14 mouse cellular contexts compared by ENCODE assay signal in the genomic region with DNA sequence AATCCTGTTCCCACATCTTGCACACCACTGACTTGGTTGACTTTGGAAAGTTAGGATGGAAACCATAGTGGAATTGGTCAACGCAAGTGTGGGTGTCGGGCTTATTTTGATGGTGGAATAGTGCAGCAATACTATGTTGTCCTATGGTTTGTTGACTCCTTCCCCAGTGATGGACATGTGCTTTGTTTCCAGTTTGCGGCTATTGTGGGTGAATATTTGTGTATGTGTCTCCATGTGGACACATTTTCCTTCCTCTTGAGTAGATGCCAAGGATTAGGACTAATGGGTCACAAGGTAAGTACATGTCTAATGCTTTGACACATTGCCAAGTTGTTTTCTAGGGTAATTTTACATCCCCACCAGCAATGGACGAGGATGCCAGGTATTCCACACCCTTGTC.
A peak's percentile ranks its signal among the peaks of the same experiment; 100 is the strongest.
DNase-seq lines count a peak whose midpoint lies in the region; ATAC-seq and TF ChIP-seq lines count a peak whose summit lies in the region.
"Had no signal": no experiment of that assay in that cellular context is flagged by ENCODE, and none has a peak within 500 bp of the region (broad histone marks: within the 10 kb centered on the region; RNA-seq: fewer than 3 reads in every experiment).

No protein-coding gene starts in this region.

- no peak overlapping the region for H3K9ac ChIP-seq in lung, embryonic 16.5 days (ENCODE audit: low read length)
- H3K9ac ChIP-seq in intestine, embryonic 16.5 days (ENCODE audit: low read depth, low read length), result no peak overlapping the region
- H3K9ac ChIP-seq in forebrain, embryonic 13.5 days, result no peak overlapping the region
- H3K9ac ChIP-seq: embryonic facial prominence, embryonic 15.5 days; midbrain, embryonic 12.5 days had no signal

- H3K36me3 ChIP-seq in lung, embryonic 16.5 days (ENCODE audit: control insufficient read depth, insufficient read depth, low read length), result no peaks in the 10 kb centered on the region; the same call in 1 of the 2 replicates
- H3K36me3 ChIP-seq in intestine, embryonic 16.5 days (ENCODE audit: control insufficient read depth, insufficient read depth, low read length), result no peaks in the 10 kb centered on the region
- no peaks in the 10 kb centered on the region for H3K36me3 ChIP-seq in small intestine, adult 2 months (ENCODE audit: control insufficient read depth, insufficient read depth, low read length)
- H3K36me3 ChIP-seq in forebrain, embryonic 13.5 days (ENCODE audit: poor library complexity, severe bottlenecking), result no peaks in the 10 kb centered on the region
- H3K36me3 ChIP-seq: embryonic facial prominence, embryonic 15.5 days; midbrain, embryonic 12.5 days had no signal

- 79% methylated on average over 4 of the region's 4 CpGs for WGBS in lung, embryonic 16.5 days
- WGBS in lung, adult 2 months, result 68% methylated on average over 4 of the region's 4 CpGs
- 88% methylated on average over 4 of the region's 4 CpGs for WGBS in intestine, embryonic 16.5 days
- WGBS in small intestine, adult 2 months, result 54% methylated on average over 4 of the region's 4 CpGs
- WGBS in forebrain, embryonic 13.5 days, result 77% methylated on average over 4 of the region's 4 CpGs

- no peaks in the 10 kb centered on the region for H3K9me3 ChIP-seq in lung, embryonic 16.5 days (ENCODE audit: control insufficient read depth, low read length)
- no peaks in the 10 kb centered on the region for H3K9me3 ChIP-seq in intestine, embryonic 16.5 days (ENCODE audit: control insufficient read depth, low read length)
- no peaks in the 10 kb centered on the region for H3K9me3 ChIP-seq in forebrain, embryonic 13.5 days (replicated peaks)
- H3K9me3 ChIP-seq: embryonic facial prominence, embryonic 15.5 days; midbrain, embryonic 12.5 days had no signal

- ATAC-seq in lung, embryonic 16.5 days (ENCODE audit: low read depth), result no peak
- 0 out of 2 replicates have a peak, but pooled peaks have one; percentile 1 for ATAC-seq in intestine, embryonic 16.5 days
- ATAC-seq in forebrain, embryonic 13.5 days, result no peak
- ATAC-seq: activated CD4-positive, CD25-positive, alpha-beta regulatory T cell, adult 4 months; forebrain, embryonic 14.5 days had no signal

- TF ChIP-seq CTCF in lung, adult 2 months (IDR thresholded peaks at IDR 0.05; ENCODE audit: insufficient read depth, low read length), result no peak
- no peak for TF ChIP-seq CTCF in small intestine, adult 2 months (IDR thresholded peaks at IDR 0.05; ENCODE audit: extremely low read depth, insufficient read length, insufficient replicate concordance, low read depth, low read length)

- no peak overlapping the region for H3K4me2 ChIP-seq in lung, embryonic 16.5 days (ENCODE audit: low read depth, low read length)
- H3K4me2 ChIP-seq in intestine, embryonic 16.5 days (ENCODE audit: low read depth, low read length), result no peak overlapping the region
- H3K4me2 ChIP-seq in forebrain, embryonic 13.5 days, result no peak overlapping the region
- H3K4me2 ChIP-seq: embryonic facial prominence, embryonic 15.5 days; midbrain, embryonic 12.5 days had no signal

- TF ChIP-seq POLR2A in lung, adult 2 months (IDR thresholded peaks at IDR 0.05; ENCODE audit: borderline replicate concordance, extremely low read depth, low read depth, low read length), result no peak
- TF ChIP-seq POLR2A in small intestine, adult 2 months (IDR thresholded peaks at IDR 0.05; ENCODE audit: low read depth, low read length), result no peak

- DNase-seq in heart, adult 11 months, result peak; percentile 91
- no peak for DNase-seq in heart, postnatal 4 days
- DNase-seq in lung, adult 2 months, result no peak
- no peak for DNase-seq in embryo, embryonic 10 days (ENCODE audit: low spot score)
- DNase-seq: cerebellum, adult 11 months had no signal

- no peak overlapping the region for H3K4me3 ChIP-seq in lung, embryonic 16.5 days (ENCODE audit: low read length)
- H3K4me3 ChIP-seq in lung, adult 2 months (replicated peaks; ENCODE audit: extremely low read depth, low read depth, low read length), result no peak overlapping the region
- H3K4me3 ChIP-seq in intestine, embryonic 16.5 days (ENCODE audit: low read length), result no peak overlapping the region
- H3K4me3 ChIP-seq in small intestine, adult 2 months (ENCODE audit: low read depth, low read length), result no peak overlapping the region
- H3K4me3 ChIP-seq in forebrain, embryonic 13.5 days, result no peak overlapping the region
- H3K4me3 ChIP-seq: embryonic facial prominence, embryonic 15.5 days; left cerebral cortex, adult 2 months; midbrain, embryonic 12.5 days had no signal

- no peaks in the 10 kb centered on the region for H3K27me3 ChIP-seq in lung, embryonic 16.5 days (ENCODE audit: control insufficient read depth, insufficient read depth, low read depth, low read length)
- no peaks in the 10 kb centered on the region for H3K27me3 ChIP-seq in intestine, embryonic 16.5 days (replicated peaks; ENCODE audit: control insufficient read depth, insufficient read depth, low read length)
- no peaks in the 10 kb centered on the region for H3K27me3 ChIP-seq in small intestine, adult 2 months (ENCODE audit: control insufficient read depth, insufficient read depth, low read length)
- no peaks in the 10 kb centered on the region for H3K27me3 ChIP-seq in forebrain, embryonic 13.5 days
- H3K27me3 ChIP-seq: embryonic facial prominence, embryonic 15.5 days; midbrain, embryonic 12.5 days had no signal

- H3K4me1 ChIP-seq in lung, embryonic 16.5 days (replicated peaks; ENCODE audit: control insufficient read depth, insufficient read depth, low read length), result peaks cover 12% of the 10 kb centered on the region; the same call in 1 of the 2 replicates
- peaks cover 17% of the 10 kb centered on the region for H3K4me1 ChIP-seq in lung, adult 2 months (ENCODE audit: control insufficient read depth, insufficient read depth, low read length)
- peaks cover 16% of the 10 kb centered on the region for H3K4me1 ChIP-seq in intestine, embryonic 16.5 days (ENCODE audit: control insufficient read depth, insufficient read depth, low read length)
- H3K4me1 ChIP-seq in small intestine, adult 2 months (ENCODE audit: control insufficient read depth, insufficient read depth, insufficient read length, low read length), result peaks cover 21% of the 10 kb centered on the region; the same call in 1 of the 2 replicates
- no peaks in the 10 kb centered on the region for H3K4me1 ChIP-seq in forebrain, embryonic 13.5 days
- H3K4me1 ChIP-seq: midbrain, embryonic 12.5 days had no signal

- peak overlapping the region; percentile 40; the same call in 1 of the 2 replicates for H3K27ac ChIP-seq in lung, embryonic 16.5 days (ENCODE audit: low read length)
- peak overlapping the region; percentile 82 for H3K27ac ChIP-seq in intestine, embryonic 16.5 days (ENCODE audit: low read length)
- H3K27ac ChIP-seq in small intestine, adult 2 months (ENCODE audit: insufficient read depth, low read depth, low read length), result peak overlapping the region; percentile 67
- no peak overlapping the region for H3K27ac ChIP-seq in forebrain, embryonic 13.5 days
- H3K27ac ChIP-seq: embryonic facial prominence, embryonic 15.5 days; left cerebral cortex, adult 2 months; midbrain, embryonic 12.5 days had no signal
